Mouse (Mus musculus) midbrain, embryonic 11.5 days (tissue): ENCODE measurements around the gene Msantd3. TPM values are rescaled to one million over a fixed set of nuclear protein-coding genes. Genes with fewer than 3 reads are reported as not detected.

Experiments used
- ATAC-seq: fragments of 200-750 bp; cut with Nextera tagmentation; 2 replicates; pipeline ENCODE4 v1.8.0; 2017; ENCODE audit warnings: moderate TSS enrichment, moderate library complexity; ENCODE audit not compliant: low FRiP score
- DNase-seq: peaks from one replicate; pipeline ENCODE4 v3.0.0; 2015; ENCODE audit warnings: low spot score; ENCODE audit errors: missing footprints
- H3K27ac ChIP-seq: fragments of 300-500 bp; sonication (generic); 2 replicates; pipeline ENCODE4 v1.5.1; 2014; ENCODE audit warnings: low read depth, low read length
- H3K27me3 ChIP-seq: fragments of 300-500 bp; sonication (generic); 2 replicates; pipeline ENCODE4 v1.6.1; 2014; ENCODE audit warnings: mild to moderate bottlenecking, low read length, moderate library complexity, mixed read lengths; ENCODE audit not compliant: control insufficient read depth, insufficient read depth
- H3K36me3 ChIP-seq: fragments of 300-500 bp; sonication (generic); 2 replicates; pipeline ENCODE4 v1.6.1; 2014; ENCODE audit warnings: mild to moderate bottlenecking, low read length, moderate library complexity, mixed read lengths; ENCODE audit not compliant: control insufficient read depth, insufficient read depth
- H3K4me1 ChIP-seq: fragments of 300-500 bp; sonication (generic); 2 replicates; pipeline ENCODE4 v1.6.1; 2014; ENCODE audit warnings: low read length; ENCODE audit not compliant: control insufficient read depth, insufficient read depth
- H3K4me2 ChIP-seq: fragments of 300-500 bp; sonication (generic); 2 replicates; pipeline ENCODE4 v1.6.1; 2014; ENCODE audit warnings: mild to moderate bottlenecking, moderate library complexity
- H3K4me3 ChIP-seq: fragments of 300-500 bp; sonication (generic); 2 replicates; pipeline ENCODE4 v1.5.1; 2014; ENCODE audit warnings: low read depth, low read length
- H3K9ac ChIP-seq: fragments of 300-500 bp; sonication (generic); 2 replicates; pipeline ENCODE4 v1.6.1; 2014; ENCODE audit warnings: low read length
- H3K9me3 ChIP-seq: fragments of 300-500 bp; sonication (generic); 2 replicates; pipeline ENCODE4 v1.6.1; 2016; ENCODE audit warnings: low read length; ENCODE audit not compliant: control insufficient read depth
- WGBS: fragments of 180-500 bp; shearing (Covaris S2); extraction: QIAGEN DNeasy Blood & Tissue Kit; methylation state at CpG from one replicate; pipeline ENCODE4 v1.1.7; 2014; 5-methylcytosine and 5-hydroxymethylcytosine counted together
- polyA plus RNA-seq: library from polyadenylated mRNA; unstranded; fragments of >200 nt; fragmentation: Nextera tagmentation; extraction: Ambion mirVana; gene quantifications from 2 replicates; pipeline ENCODE4 v1.2.1, GENCODE M21; 2014

Msantd3 gene
- polyA plus RNA-seq, 1 experiment from 2014 or later: 77.6 TPM

DNA sequence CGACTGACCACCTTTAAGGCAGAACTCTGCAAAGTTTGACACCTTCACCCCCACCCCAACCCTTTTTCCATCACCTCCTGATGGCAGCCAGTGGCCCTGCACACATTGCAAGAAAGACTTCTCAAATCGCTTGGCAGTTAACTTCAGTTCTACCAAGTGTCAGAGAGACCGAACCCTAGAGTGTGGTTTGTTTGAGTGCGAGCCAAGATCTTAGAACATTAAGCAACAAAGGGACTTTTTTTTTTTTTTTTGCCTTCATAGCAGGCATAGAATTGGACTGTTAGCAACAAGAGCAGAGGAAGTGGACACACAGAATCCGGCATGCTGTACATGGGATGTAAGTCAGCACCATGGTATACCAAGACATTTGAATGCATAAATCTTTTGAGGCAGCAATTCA, 9.9 kb downstream of the Msantd3 start:
- H3K27ac ChIP-seq: no peak overlapping the region
- H3K4me1 ChIP-seq: peaks cover 39% of the 10 kb centered on the region
- no peaks in the 10 kb centered on the region for H3K27me3 ChIP-seq
- DNase-seq (peak; percentile 60), ATAC-seq (no peak)
- no peak overlapping the region for H3K4me2 ChIP-seq
- H3K9me3 ChIP-seq: no peaks in the 10 kb centered on the region
- no peak overlapping the region for H3K9ac ChIP-seq
- H3K4me3 ChIP-seq: no peak overlapping the region
- 90% methylated on average over 5 of the region's 5 CpGs for WGBS
- H3K36me3 ChIP-seq: peaks cover 12% of the 10 kb centered on the region; the same call in 1 of the 2 replicates

DNA sequence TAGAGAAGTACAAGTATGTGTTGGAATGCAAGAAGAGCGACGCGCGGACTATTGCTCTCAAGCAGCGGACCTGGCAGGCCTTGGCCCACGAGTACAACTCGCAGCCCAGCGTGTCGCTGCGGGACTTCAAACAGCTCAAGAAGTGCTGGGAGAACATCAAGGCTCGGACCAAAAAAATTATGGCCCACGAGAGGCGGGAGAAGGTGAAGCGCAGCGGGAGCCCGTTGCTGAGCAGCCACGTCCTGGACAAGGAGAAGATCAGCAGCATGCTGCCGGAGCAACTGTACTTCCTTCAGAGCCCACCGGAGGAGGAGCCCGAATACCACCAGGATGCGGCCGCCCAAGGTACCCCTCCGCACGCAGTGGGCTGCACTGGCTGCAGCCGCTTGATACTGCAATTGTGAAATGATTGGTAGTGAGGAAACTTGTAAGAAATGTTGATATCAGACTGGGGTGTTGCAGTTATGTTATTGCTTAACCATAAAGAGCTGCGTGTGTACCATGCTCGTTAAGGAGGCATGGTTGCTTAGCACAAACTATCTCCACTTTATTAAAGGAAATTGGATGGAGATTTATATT, 12.8 kb downstream of the Msantd3 start:
- ATAC-seq (no peak), DNase-seq (peak; percentile 41)
- Histone ChIP-seq H3K4me2 (no peak overlapping the region), H3K27me3 (no peaks in the 10 kb centered on the region), H3K4me3 (no peak overlapping the region), H3K4me1 (peaks cover 11% of the 10 kb centered on the region), H3K9me3 (no peaks in the 10 kb centered on the region), H3K9ac (no peak overlapping the region), H3K27ac (no peak overlapping the region), H3K36me3 (peaks cover 18% of the 10 kb centered on the region; the same call in 1 of the 2 replicates)
- 96% methylated on average over 27 of the region's 27 CpGs for WGBS

GRCm38 (mm10) chr4:48554132-48554531, 14.4 kb downstream of the Msantd3 start:
- no peak for ATAC-seq
- Histone ChIP-seq H3K27me3 (no peaks in the 10 kb centered on the region), H3K9ac (no peak overlapping the region), H3K4me2 (no peak overlapping the region), H3K9me3 (no peaks in the 10 kb centered on the region), H3K4me1 (no peaks in the 10 kb centered on the region), H3K4me3 (no peak overlapping the region), H3K36me3 (peaks cover 18% of the 10 kb centered on the region; the same call in 1 of the 2 replicates), H3K27ac (no peak overlapping the region)
- DNase-seq: no peak
- 91% methylated on average over 7 of the region's 7 CpGs for WGBS

GRCm38 (mm10) chr4:48555729-48556128, 16.0 kb downstream of the Msantd3 start:
- Histone ChIP-seq H3K27ac (no peak overlapping the region), H3K9ac (no peak overlapping the region), H3K4me3 (no peak overlapping the region), H3K36me3 (peaks cover 20% of the 10 kb centered on the region; the same call in 1 of the 2 replicates), H3K27me3 (no peaks in the 10 kb centered on the region), H3K9me3 (no peaks in the 10 kb centered on the region), H3K4me2 (no peak overlapping the region), H3K4me1 (no peaks in the 10 kb centered on the region)
- peak; percentile 91 for DNase-seq
- 29% methylated on average over 3 of the region's 3 CpGs for WGBS
- ATAC-seq: no peak

- ATAC-seq (no peak), DNase-seq (no peak)
- H3K9me3 ChIP-seq: no peaks in the 10 kb centered on the region
- no peaks in the 10 kb centered on the region for H3K4me1 ChIP-seq
- H3K4me2 ChIP-seq: no peak overlapping the region
- H3K9ac ChIP-seq: no peak overlapping the region
- no peak overlapping the region for H3K27ac ChIP-seq
- H3K4me3 ChIP-seq: no peak overlapping the region
- peaks cover 20% of the 10 kb centered on the region for H3K36me3 ChIP-seq
- H3K27me3 ChIP-seq: no peaks in the 10 kb centered on the region
- 90% methylated on average over 14 of the region's 14 CpGs for WGBS
Measured at GRCm38 (mm10) chr4:48559652-48560051, 19.9 kb downstream of the Msantd3 start.

- no peak overlapping the region for H3K27ac ChIP-seq
- H3K4me2 ChIP-seq: no peak overlapping the region
- H3K9me3 ChIP-seq: no peaks in the 10 kb centered on the region
- no peaks in the 10 kb centered on the region for H3K27me3 ChIP-seq
- H3K9ac ChIP-seq: no peak overlapping the region
- DNase-seq (no peak), ATAC-seq (no peak)
- H3K36me3 ChIP-seq: peaks cover 17% of the 10 kb centered on the region
- H3K4me1 ChIP-seq: no peaks in the 10 kb centered on the region
- WGBS: 91% methylated on average over 8 of the region's 8 CpGs
- no peak overlapping the region for H3K4me3 ChIP-seq
Measured at GRCm38 (mm10) chr4:48561824-48562223, 22.1 kb downstream of the Msantd3 start.

GRCm38 (mm10) chr4:48564962-48565361, 25.2 kb downstream of the Msantd3 start:
- peaks cover 17% of the 10 kb centered on the region for H3K36me3 ChIP-seq
- DNase-seq (no peak), ATAC-seq (no peak)
- no peaks in the 10 kb centered on the region for H3K9me3 ChIP-seq
- H3K27ac ChIP-seq: no peak overlapping the region
- no peak overlapping the region for H3K4me3 ChIP-seq
- H3K9ac ChIP-seq: no peak overlapping the region
- H3K4me2 ChIP-seq: no peak overlapping the region
- H3K27me3 ChIP-seq: no peaks in the 10 kb centered on the region
- H3K4me1 ChIP-seq: no peaks in the 10 kb centered on the region

- no peak overlapping the region for H3K4me3 ChIP-seq
- ATAC-seq (no peak), DNase-seq (no peak)
- H3K4me2 ChIP-seq: no peak overlapping the region
- no peak overlapping the region for H3K27ac ChIP-seq
- WGBS: 84% methylated on average over 7 of the region's 7 CpGs
- H3K4me1 ChIP-seq: peaks cover 4% of the 10 kb centered on the region; the same call in 1 of the 2 replicates
- H3K36me3 ChIP-seq: no peaks in the 10 kb centered on the region
- H3K9ac ChIP-seq: no peak overlapping the region
- no peaks in the 10 kb centered on the region for H3K9me3 ChIP-seq
- no peaks in the 10 kb centered on the region for H3K27me3 ChIP-seq
Measured at GRCm38 (mm10) chr4:48576361-48576760, 36.6 kb downstream of the Msantd3 start.

- 93% methylated on average over 1 of the region's 1 CpGs for WGBS
- H3K9ac ChIP-seq: no peak overlapping the region
- ATAC-seq: no peak
Measured at GRCm38 (mm10) chr4:48577831-48578230, 38.1 kb downstream of the Msantd3 start.

More at GRCm38 (mm10) chr4:48577831-48578230, 38.1 kb downstream of the Msantd3 start:
- Histone ChIP-seq H3K36me3 (no peaks in the 10 kb centered on the region), H3K4me2 (no peak overlapping the region), H3K27me3 (no peaks in the 10 kb centered on the region), H3K27ac (no peak overlapping the region), H3K9me3 (no peaks in the 10 kb centered on the region), H3K4me3 (no peak overlapping the region), H3K4me1 (peaks cover 4% of the 10 kb centered on the region; the same call in 1 of the 2 replicates)
- DNase-seq: no peak
